Mouse (Mus musculus) thymus, postnatal 25 days (tissue): Measurements from ENCODE around the gene Ccdc182.
A peak's percentile ranks its signal among the peaks of the same experiment; 100 is the strongest.

Source experiments
- DNase-seq: peaks from one replicate; pipeline ENCODE4 v3.0.0; 2022

The Ccdc182 gene

GRCm38 (mm10) chr11:88293631-88294393, at the start of gene Ccdc182:
Gene Ccdc182, plus strand, starts transcription at chr11:88294058.
- no peak for DNase-seq

- no peak for DNase-seq
These were observed 48.2 kb upstream of the Ccdc182 start for GRCm38 (mm10) chr11:88245581-88246170.

- DNase-seq: no peak
These were observed 45.2 kb upstream of the Ccdc182 start for GRCm38 (mm10) chr11:88248636-88249035.

GRCm38 (mm10) chr11:88250568-88250967, 43.3 kb upstream of the Ccdc182 start:
- no peak for DNase-seq

GRCm38 (mm10) chr11:88251295-88251694, 42.6 kb upstream of the Ccdc182 start:
- DNase-seq: no peak

- peak; percentile 87 for DNase-seq
These were observed 41.7 kb upstream of the Ccdc182 start for GRCm38 (mm10) chr11:88251972-88252766.

GRCm38 (mm10) chr11:88252767-88253513, 40.9 kb upstream of the Ccdc182 start:
- no peak for DNase-seq

- no peak for DNase-seq
These were observed 40.2 kb upstream of the Ccdc182 start for GRCm38 (mm10) chr11:88253514-88254167.

- DNase-seq: no peak
These were observed 36.2 kb upstream of the Ccdc182 start for GRCm38 (mm10) chr11:88257700-88258099.

- DNase-seq: peak; percentile 27
These were observed 35.6 kb upstream of the Ccdc182 start for GRCm38 (mm10) chr11:88258212-88258611.

GRCm38 (mm10) chr11:88260463-88260862, 33.4 kb upstream of the Ccdc182 start:
- no peak for DNase-seq

GRCm38 (mm10) chr11:88264889-88265288, 29.0 kb upstream of the Ccdc182 start:
- no peak for DNase-seq

- DNase-seq: no peak
These were observed 27.5 kb upstream of the Ccdc182 start for GRCm38 (mm10) chr11:88266311-88266710.

- no peak for DNase-seq
These were observed 22.0 kb upstream of the Ccdc182 start for GRCm38 (mm10) chr11:88271870-88272269.

GRCm38 (mm10) chr11:88274111-88274879, 19.6 kb upstream of the Ccdc182 start:
- no peak for DNase-seq

GRCm38 (mm10) chr11:88274901-88275498, 18.9 kb upstream of the Ccdc182 start:
- no peak for DNase-seq

GRCm38 (mm10) chr11:88275949-88276348, 17.9 kb upstream of the Ccdc182 start:
- no peak for DNase-seq

GRCm38 (mm10) chr11:88276534-88277308, 17.1 kb upstream of the Ccdc182 start:
- no peak for DNase-seq

GRCm38 (mm10) chr11:88279006-88279405, 14.9 kb upstream of the Ccdc182 start:
- no peak for DNase-seq

- no peak for DNase-seq
These were observed 13.4 kb upstream of the Ccdc182 start for GRCm38 (mm10) chr11:88280426-88280836.
